Mouse (Mus musculus): ENCODE data around the gene Pex14. TPM values are rescaled to one million over a fixed set of nuclear protein-coding genes. Genes with fewer than 3 reads are reported as not detected.

Gene Pex14
- polyA plus RNA-seq, 1 experiment = 17.3 TPM

DNA sequence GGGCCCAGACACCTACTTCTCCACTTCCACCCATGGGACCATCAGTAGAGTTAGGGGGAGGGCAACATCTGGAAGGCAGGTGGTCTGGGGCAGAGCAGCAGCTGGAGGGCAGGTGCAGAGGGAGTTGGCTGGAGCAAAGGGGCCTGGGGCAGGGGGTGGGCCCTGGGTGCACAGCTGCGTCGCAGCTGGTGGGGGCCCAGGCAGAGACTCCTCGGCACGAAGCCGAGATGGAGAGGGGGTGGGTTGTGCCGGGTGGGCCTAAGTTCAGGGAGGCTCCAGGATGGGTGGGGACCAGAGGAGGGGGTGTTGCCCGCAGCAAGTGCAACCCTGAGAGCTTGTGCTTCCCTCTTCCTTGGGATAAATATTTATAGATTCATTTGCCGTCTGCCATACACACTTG, 173.2 kb downstream of the Pex14 start:
- DNase-seq (ENCODE audit: low read depth in 1 of 2, low spot score in 2 of 2) = no peak
- 66% methylated on average over 8 of the region's 8 CpGs for WGBS
- Histone ChIP-seq H3K4me3 (ENCODE audit: extremely low read depth, insufficient read depth, insufficient read length) (no peak overlapping the region), H3K27ac (ENCODE audit: insufficient read depth, low read length) (no peak overlapping the region), H3K27me3 (ENCODE audit: control insufficient read depth, insufficient read depth, low read length) (no peaks in the 10 kb centered on the region), H3K36me3 (ENCODE audit: control insufficient read depth, insufficient read depth, low read length) (no peaks in the 10 kb centered on the region), H3K4me1 (ENCODE audit: control insufficient read depth, insufficient read depth, insufficient read length) (no peaks in the 10 kb centered on the region)
- TF ChIP-seq POLR2A (IDR thresholded peaks at IDR 0.05; ENCODE audit: low read depth, low read length) (no peak), CTCF (IDR thresholded peaks at IDR 0.05; ENCODE audit: extremely low read depth, insufficient read depth, insufficient read length, insufficient replicate concordance) (no peak)

DNA sequence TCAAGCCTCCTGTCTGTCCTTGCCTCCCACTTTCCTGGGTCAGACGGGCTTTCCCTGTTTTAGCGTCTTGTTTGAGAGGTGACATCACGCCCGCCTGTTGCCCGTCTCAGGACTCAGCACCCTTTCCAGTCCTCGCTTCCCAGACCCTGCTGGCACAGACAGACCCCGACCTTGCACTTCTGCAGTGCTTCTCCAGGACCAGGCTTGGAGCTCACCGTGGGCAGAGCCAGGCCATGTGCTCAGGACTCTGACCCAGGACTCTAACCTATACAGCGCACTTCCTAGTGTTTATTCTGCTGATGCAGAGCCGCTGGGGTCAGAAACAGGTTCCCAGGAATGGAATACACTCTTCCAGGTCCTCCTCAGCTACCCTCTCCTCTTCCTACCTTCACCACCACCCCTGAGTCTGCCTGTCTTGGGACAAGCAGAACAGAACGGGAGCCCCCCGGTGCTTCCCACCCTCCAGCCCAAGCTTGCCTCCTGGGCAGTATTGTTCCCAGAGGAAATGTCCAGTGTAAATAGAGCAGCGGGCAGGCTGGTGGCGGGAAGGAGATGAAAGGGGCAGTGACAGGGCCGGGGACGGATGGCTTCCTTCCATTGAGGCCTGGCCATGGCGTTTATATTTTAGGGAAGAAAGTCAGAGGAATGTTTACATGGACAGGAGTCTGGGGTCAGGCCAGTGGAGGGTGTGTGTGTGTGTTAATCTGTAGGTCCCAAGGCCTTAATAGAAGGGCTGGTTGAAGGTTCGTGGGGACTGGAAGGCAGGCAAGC, 173.9 kb downstream of the Pex14 start:
- no peak for DNase-seq (ENCODE audit: low read depth in 1 of 2, low spot score in 2 of 2)
- Histone ChIP-seq H3K36me3 (ENCODE audit: control insufficient read depth, insufficient read depth, low read length) (no peaks in the 10 kb centered on the region), H3K4me1 (ENCODE audit: control insufficient read depth, insufficient read depth, insufficient read length) (no peaks in the 10 kb centered on the region), H3K4me3 (ENCODE audit: extremely low read depth, insufficient read depth, insufficient read length) (no peak overlapping the region), H3K27ac (ENCODE audit: insufficient read depth, low read length) (no peak overlapping the region), H3K27me3 (ENCODE audit: control insufficient read depth, insufficient read depth, low read length) (no peaks in the 10 kb centered on the region)
- WGBS = 86% methylated on average over 18 of the region's 18 CpGs
- no peak for TF ChIP-seq CTCF (IDR thresholded peaks at IDR 0.05; ENCODE audit: extremely low read depth, insufficient read depth, insufficient read length, insufficient replicate concordance)
- TF ChIP-seq POLR2A (IDR thresholded peaks at IDR 0.05; ENCODE audit: low read depth, low read length) = no peak

DNA sequence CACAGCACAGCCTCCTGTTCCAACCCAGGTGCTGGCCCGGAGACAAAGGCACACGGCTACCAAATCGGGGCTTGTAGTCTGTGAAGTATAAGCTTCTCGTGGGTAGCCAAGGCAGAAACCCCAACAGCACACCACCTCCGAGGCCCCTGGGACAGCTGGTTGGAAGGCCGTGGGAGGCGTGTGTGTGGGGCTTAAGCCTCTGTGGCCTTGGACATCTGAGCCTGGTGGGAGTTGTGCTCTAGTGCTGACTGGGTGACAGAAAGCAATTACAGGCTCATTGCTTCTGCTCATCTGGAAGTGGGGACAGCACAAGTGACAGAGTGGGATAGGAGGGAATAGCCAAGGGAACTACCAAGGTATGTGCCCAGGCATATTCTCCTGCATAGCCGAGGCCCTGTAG, 175.7 kb downstream of the Pex14 start:
- Histone ChIP-seq H3K36me3 (ENCODE audit: control insufficient read depth, insufficient read depth, low read length) (no peaks in the 10 kb centered on the region), H3K27ac (ENCODE audit: insufficient read depth, low read length) (no peak overlapping the region), H3K4me1 (ENCODE audit: control insufficient read depth, insufficient read depth, insufficient read length) (no peaks in the 10 kb centered on the region), H3K4me3 (ENCODE audit: extremely low read depth, insufficient read depth, insufficient read length) (no peak overlapping the region), H3K27me3 (ENCODE audit: control insufficient read depth, insufficient read depth, low read length) (no peaks in the 10 kb centered on the region)
- DNase-seq (ENCODE audit: low read depth in 1 of 2, low spot score in 2 of 2) = no peak
- TF ChIP-seq POLR2A (IDR thresholded peaks at IDR 0.05; ENCODE audit: low read depth, low read length) (no peak), CTCF (IDR thresholded peaks at IDR 0.05; ENCODE audit: extremely low read depth, insufficient read depth, insufficient read length, insufficient replicate concordance) (no peak)
- WGBS = 50% methylated on average over 8 of the region's 8 CpGs

DNA sequence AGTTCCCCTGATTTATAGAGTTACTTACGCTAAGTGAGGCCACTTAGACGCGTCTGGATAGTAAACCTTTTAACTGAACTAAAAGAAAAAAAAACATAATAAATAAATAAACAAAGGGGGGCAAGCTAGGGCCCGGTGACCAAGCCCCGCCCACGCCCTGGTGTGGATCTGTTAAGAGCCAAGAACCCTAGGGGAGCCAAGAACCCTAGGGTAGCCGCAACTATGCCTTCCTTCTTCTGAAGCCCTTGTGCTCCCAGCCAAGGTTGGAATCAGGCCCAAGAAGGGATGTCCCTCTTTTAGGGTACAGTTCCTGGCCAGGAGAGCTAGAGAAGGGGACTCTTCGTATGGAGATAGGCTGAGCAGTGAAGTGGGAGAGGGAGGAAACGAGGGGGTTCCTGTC, 176.3 kb downstream of the Pex14 start:
- Histone ChIP-seq H3K4me1 (ENCODE audit: control insufficient read depth, insufficient read depth, insufficient read length) (no peaks in the 10 kb centered on the region), H3K36me3 (ENCODE audit: control insufficient read depth, insufficient read depth, low read length) (no peaks in the 10 kb centered on the region), H3K27ac (ENCODE audit: insufficient read depth, low read length) (no peak overlapping the region), H3K27me3 (ENCODE audit: control insufficient read depth, insufficient read depth, low read length) (no peaks in the 10 kb centered on the region), H3K4me3 (ENCODE audit: extremely low read depth, insufficient read depth, insufficient read length) (no peak overlapping the region)
- no peak for DNase-seq (ENCODE audit: low read depth in 1 of 2, low spot score in 2 of 2)
- TF ChIP-seq POLR2A (IDR thresholded peaks at IDR 0.05; ENCODE audit: low read depth, low read length) (no peak), CTCF (IDR thresholded peaks at IDR 0.05; ENCODE audit: extremely low read depth, insufficient read depth, insufficient read length, insufficient replicate concordance) (no peak)
- 61% methylated on average over 9 of the region's 9 CpGs for WGBS

DNA sequence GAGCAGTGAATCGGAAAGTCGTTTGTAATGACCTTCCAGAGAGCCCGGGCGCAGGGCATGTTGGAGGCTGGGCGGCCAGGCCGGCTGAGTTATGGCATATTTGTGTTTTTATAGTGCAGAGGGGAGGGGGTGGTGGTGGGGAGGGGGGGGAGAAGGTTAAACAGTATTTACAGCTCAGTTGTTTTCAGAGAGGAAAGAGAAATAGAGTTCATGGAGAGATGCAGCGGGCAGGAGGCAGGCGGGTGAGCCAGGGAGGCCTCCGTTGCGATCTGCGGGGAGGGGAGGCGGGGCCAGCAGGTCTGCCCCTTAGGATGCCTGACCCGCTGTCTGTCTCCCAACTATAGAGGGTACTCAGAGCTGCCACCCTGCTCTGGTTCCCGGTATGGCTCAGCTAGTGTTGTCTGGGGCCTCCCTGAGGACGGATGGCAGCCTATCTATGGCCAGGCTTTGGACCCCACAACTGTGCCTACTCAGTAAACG, 177.4 kb downstream of the Pex14 start:
- Histone ChIP-seq H3K4me1 (ENCODE audit: control insufficient read depth, insufficient read depth, insufficient read length) (no peaks in the 10 kb centered on the region), H3K27ac (ENCODE audit: insufficient read depth, low read length) (no peak overlapping the region), H3K4me3 (ENCODE audit: extremely low read depth, insufficient read depth, insufficient read length) (no peak overlapping the region), H3K36me3 (ENCODE audit: control insufficient read depth, insufficient read depth, low read length) (no peaks in the 10 kb centered on the region), H3K27me3 (ENCODE audit: control insufficient read depth, insufficient read depth, low read length) (no peaks in the 10 kb centered on the region)
- no peak for DNase-seq (ENCODE audit: low read depth in 1 of 2, low spot score in 2 of 2)
- no peak for TF ChIP-seq POLR2A (IDR thresholded peaks at IDR 0.05; ENCODE audit: low read depth, low read length)
- TF ChIP-seq CTCF (IDR thresholded peaks at IDR 0.05; ENCODE audit: extremely low read depth, insufficient read depth, insufficient read length, insufficient replicate concordance) = no peak
- WGBS = 66% methylated on average over 16 of the region's 16 CpGs

DNA sequence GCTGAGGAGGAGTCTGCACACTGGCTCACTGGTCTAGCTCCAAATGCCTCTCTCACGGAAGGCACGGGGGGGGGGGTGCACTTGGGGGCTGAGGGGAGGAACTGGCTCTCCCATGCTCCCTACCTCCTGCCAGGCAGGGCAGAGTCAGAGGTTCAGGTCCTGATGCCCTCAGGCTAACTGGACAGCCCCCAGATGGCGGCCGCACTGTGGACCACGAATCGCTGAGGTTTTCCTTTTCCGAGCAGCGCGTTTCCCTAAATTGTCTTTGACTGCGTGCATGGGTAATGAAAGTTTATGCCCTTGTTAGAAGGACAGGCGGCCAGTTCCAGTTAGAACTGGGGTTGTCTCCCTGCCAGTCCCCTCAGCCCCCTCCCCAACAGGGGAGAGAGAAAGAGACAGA, 179.1 kb downstream of the Pex14 start:
- WGBS = 32% methylated on average over 11 of the region's 11 CpGs
- DNase-seq (ENCODE audit: low read depth in 1 of 2, low spot score in 2 of 2) = no peak
- TF ChIP-seq CTCF (IDR thresholded peaks at IDR 0.05; ENCODE audit: extremely low read depth, insufficient read depth, insufficient read length, insufficient replicate concordance) (no peak), POLR2A (IDR thresholded peaks at IDR 0.05; ENCODE audit: low read depth, low read length) (no peak)
- Histone ChIP-seq H3K4me3 (ENCODE audit: extremely low read depth, insufficient read depth, insufficient read length) (no peak overlapping the region), H3K4me1 (ENCODE audit: control insufficient read depth, insufficient read depth, insufficient read length) (no peaks in the 10 kb centered on the region), H3K36me3 (ENCODE audit: control insufficient read depth, insufficient read depth, low read length) (no peaks in the 10 kb centered on the region), H3K27ac (ENCODE audit: insufficient read depth, low read length) (no peak overlapping the region), H3K27me3 (ENCODE audit: control insufficient read depth, insufficient read depth, low read length) (no peaks in the 10 kb centered on the region)

All from spleen, adult 2 months (tissue).